Mouse (Mus musculus) lung, embryonic 14.5 days (tissue): Measurements from ENCODE around the gene Dbndd2. TPM values are rescaled to one million over a fixed set of nuclear protein-coding genes. Genes with fewer than 3 reads are reported as not detected.
A peak's percentile ranks its signal among the peaks of the same experiment; 100 is the strongest.

Source experiments
- ATAC-seq: fragments of 200-750 bp; cut with Nextera tagmentation; 2 replicates; pipeline ENCODE4 v1.8.0; 2017; ENCODE audit warnings: mild to moderate bottlenecking, moderate TSS enrichment, moderate library complexity; ENCODE audit not compliant: insufficient read depth
- DNase-seq: peaks from one replicate; pipeline ENCODE4 v3.0.0-alpha.2; 2015
- H3K27ac ChIP-seq: fragments of 300-500 bp; sonication (generic); 2 replicates; pipeline ENCODE4 v1.5.1; 2014; ENCODE audit warnings: low read depth, mild to moderate bottlenecking, moderate library complexity
- H3K27me3 ChIP-seq: fragments of 300-500 bp; sonication (generic); 2 replicates; pipeline ENCODE4 v1.6.1; 2014; ENCODE audit warnings: low read length, control low read depth; ENCODE audit not compliant: insufficient read depth
- H3K36me3 ChIP-seq: fragments of 300-500 bp; sonication (generic); 2 replicates; pipeline ENCODE4 v1.6.1; 2014; ENCODE audit warnings: control low read depth; ENCODE audit not compliant: insufficient read depth
- H3K4me1 ChIP-seq: fragments of 300-500 bp; sonication (generic); 2 replicates; pipeline ENCODE4 v1.6.1; 2014; ENCODE audit warnings: antibody characterized with exemption, control low read depth; ENCODE audit not compliant: insufficient read depth
- H3K4me2 ChIP-seq: fragments of 300-500 bp; sonication (generic); 2 replicates; pipeline ENCODE4 v1.6.1; 2014; ENCODE audit warnings: mild to moderate bottlenecking
- H3K4me3 ChIP-seq: fragments of 300-500 bp; sonication (generic); 2 replicates; pipeline ENCODE4 v1.5.1; 2014; ENCODE audit warnings: low read depth, low read length
- H3K9ac ChIP-seq: fragments of 300-500 bp; sonication (generic); 2 replicates; pipeline ENCODE4 v1.6.1; 2014
- H3K9me3 ChIP-seq: fragments of 300-500 bp; sonication (generic); 2 replicates; pipeline ENCODE4 v1.6.1; 2016; ENCODE audit warnings: low read depth, low read length, control low read depth
- CTCF ChIP-seq: IDR thresholded peaks from 2 replicates; pipeline ENCODE4 v1.5.1; 2016; ENCODE audit warnings: antibody characterized with exemption, low read depth
- WGBS: fragments of 180-500 bp; shearing (Covaris S2); extraction: QIAGEN DNeasy Blood & Tissue Kit; methylation state at CpG from one replicate; pipeline ENCODE4 v1.1.7; 2014; 5-methylcytosine and 5-hydroxymethylcytosine counted together
- polyA plus RNA-seq: library from polyadenylated mRNA; unstranded; fragments of >200 nt; fragmentation: Nextera tagmentation; extraction: Ambion mirVana; gene quantifications from 2 replicates; pipeline ENCODE4 v1.2.1, GENCODE M21; 2014

The Dbndd2 gene
- polyA plus RNA-seq, 1 experiment from 2014 or later, result 4.4 TPM

DNA sequence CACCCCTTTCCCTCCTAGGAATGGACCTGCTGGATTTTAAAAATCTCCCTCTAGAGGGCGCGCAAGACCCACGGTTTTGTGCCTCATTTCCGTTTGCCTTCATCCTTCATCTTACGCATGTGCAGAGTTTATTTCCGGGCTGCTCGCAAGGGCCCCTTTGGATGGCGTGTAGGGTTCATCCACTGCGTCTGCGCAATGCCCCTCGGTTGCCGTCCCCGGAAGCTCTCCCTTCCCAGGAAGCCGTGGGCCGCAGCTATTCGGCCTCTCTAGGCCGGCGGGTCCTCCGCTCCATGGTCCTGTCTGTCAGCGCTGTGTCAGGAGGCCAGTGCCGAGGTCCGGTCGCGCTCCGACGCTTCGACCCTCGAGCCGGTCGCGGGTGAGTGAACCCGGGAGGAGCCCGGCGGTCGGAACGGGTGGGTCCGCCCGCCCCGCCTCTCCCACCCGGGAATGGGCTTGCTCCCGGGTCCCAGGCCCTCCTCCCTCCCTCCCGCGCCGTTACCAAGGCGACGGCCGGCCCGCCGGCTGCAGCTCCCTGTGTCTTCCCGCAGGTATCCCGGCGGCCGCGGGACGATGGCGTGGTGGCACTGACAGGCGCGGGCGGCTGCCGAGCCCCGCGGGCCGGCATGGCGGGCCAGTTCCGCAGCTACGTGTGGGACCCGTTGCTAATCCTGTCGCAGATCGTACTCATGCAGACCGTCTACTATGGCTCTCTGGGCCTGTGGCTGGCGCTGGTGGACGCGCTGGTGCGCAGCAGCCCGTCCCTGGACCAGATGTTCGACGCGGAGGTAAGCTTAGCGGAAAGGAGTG, 25.0 kb upstream of the Dbndd2 start, which contains the start of gene Gm20458:
TSS of gene Gm20458 (plus strand) at position 223 of the 807 bp plus-strand sequence.
- H3K27ac ChIP-seq, result peak within 1 kb of the TSS; percentile 75
- peak; percentile 79 for TF ChIP-seq CTCF
- H3K36me3 ChIP-seq, result peaks cover 30% of the 10 kb centered on the region
- ATAC-seq (peak; percentile 98), DNase-seq (peak; percentile 99)
- no peaks in the 10 kb centered on the region for H3K9me3 ChIP-seq
- H3K4me2 ChIP-seq, result peak within 1 kb of the TSS; percentile 74
- H3K9ac ChIP-seq, result peak within 1 kb of the TSS; percentile 70
- no peaks in the 10 kb centered on the region for H3K27me3 ChIP-seq
- H3K4me3 ChIP-seq, result peak within 1 kb of the TSS; percentile 86
- no peaks in the 10 kb centered on the region for H3K4me1 ChIP-seq
- under 1% methylated on average over 75 of the region's 79 CpGs for WGBS

DNA sequence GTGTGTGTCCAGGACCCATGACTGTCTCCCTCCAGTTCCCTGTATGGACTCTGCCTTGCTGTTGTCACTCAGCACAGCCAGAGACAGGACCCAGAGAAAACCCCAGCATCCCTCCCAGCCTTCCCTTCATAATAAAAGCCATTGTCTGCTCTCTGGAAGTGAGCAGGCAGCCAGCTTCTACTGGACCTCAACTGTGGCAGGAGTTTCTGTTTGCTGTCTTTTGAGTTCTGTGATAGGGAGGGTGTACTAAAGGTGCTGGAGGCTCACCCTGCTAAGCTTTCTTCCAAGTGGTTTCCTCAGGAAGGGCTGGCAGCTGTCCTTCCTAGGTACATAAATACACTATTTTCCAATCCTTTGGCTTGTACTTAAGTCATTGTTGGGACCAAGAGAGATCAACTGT, 20.7 kb upstream of the Dbndd2 start:
- no peak overlapping the region for H3K4me3 ChIP-seq
- H3K9ac ChIP-seq, result no peak overlapping the region
- DNase-seq (no peak), ATAC-seq (no peak)
- H3K27ac ChIP-seq, result no peak overlapping the region
- H3K9me3 ChIP-seq, result no peaks in the 10 kb centered on the region
- peaks cover 41% of the 10 kb centered on the region for H3K36me3 ChIP-seq
- H3K4me2 ChIP-seq, result no peak overlapping the region
- H3K27me3 ChIP-seq, result no peaks in the 10 kb centered on the region
- TF ChIP-seq CTCF, result no peak
- H3K4me1 ChIP-seq, result no peaks in the 10 kb centered on the region

DNA sequence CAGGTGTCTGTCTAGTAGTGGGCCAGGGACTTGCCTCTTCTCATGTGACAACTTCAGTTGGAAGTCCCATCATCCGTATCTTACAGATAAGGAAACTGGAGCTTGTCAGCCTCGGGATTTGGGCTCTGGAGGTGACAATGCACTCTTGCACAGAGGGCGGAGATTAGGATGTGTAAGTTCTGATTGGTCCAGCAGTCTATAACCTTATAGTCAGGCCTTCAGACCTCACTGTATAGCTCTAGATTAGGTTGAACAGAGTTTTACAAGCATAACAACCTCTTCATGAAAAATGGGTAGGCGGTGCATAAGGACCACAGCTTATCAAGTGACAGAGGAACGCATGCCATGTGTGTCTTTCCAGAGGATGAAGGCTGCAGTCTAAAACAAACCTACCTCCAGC, 19.1 kb upstream of the Dbndd2 start:
- H3K4me3 ChIP-seq, result no peak overlapping the region
- H3K27ac ChIP-seq, result no peak overlapping the region
- no peaks in the 10 kb centered on the region for H3K9me3 ChIP-seq
- peaks cover 41% of the 10 kb centered on the region for H3K36me3 ChIP-seq
- WGBS, result 66% methylated on average over 5 of the region's 5 CpGs
- no peak overlapping the region for H3K4me2 ChIP-seq
- TF ChIP-seq CTCF, result no peak
- no peak overlapping the region for H3K9ac ChIP-seq
- no peak for DNase-seq
- no peaks in the 10 kb centered on the region for H3K4me1 ChIP-seq
- no peaks in the 10 kb centered on the region for H3K27me3 ChIP-seq
- no peak for ATAC-seq

DNA sequence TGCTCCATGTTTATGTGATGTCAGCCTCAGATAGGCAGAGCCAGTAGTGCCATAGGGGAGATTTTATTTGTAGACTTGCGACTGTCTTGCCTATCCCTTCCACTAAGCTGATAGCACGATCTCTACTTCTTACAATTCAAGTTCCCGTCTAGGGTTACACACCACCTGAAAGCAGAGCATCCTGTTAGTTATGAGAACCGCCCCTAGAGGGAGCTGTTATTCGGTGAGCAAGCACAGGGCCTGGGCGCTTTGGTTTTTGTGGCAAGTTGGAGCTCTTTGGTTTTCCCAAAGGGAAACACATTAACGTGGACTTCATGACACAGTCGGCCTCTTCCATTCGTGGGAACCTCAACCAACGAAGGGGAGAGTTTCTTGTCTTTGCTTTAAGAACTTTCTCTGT, 15.7 kb upstream of the Dbndd2 start:
- TF ChIP-seq CTCF, result peak; percentile 74
- H3K4me3 ChIP-seq, result no peak overlapping the region
- no peaks in the 10 kb centered on the region for H3K9me3 ChIP-seq
- DNase-seq, result peak; percentile 84
- WGBS, result 23% methylated on average over 10 of the region's 10 CpGs
- no peak overlapping the region for H3K9ac ChIP-seq
- peaks cover 22% of the 10 kb centered on the region for H3K36me3 ChIP-seq
- ATAC-seq, result peak; percentile 21; the same call in 1 of the 2 replicates
- no peak overlapping the region for H3K4me2 ChIP-seq
- H3K4me1 ChIP-seq, result no peaks in the 10 kb centered on the region
- H3K27me3 ChIP-seq, result no peaks in the 10 kb centered on the region
- H3K27ac ChIP-seq, result no peak overlapping the region

DNA sequence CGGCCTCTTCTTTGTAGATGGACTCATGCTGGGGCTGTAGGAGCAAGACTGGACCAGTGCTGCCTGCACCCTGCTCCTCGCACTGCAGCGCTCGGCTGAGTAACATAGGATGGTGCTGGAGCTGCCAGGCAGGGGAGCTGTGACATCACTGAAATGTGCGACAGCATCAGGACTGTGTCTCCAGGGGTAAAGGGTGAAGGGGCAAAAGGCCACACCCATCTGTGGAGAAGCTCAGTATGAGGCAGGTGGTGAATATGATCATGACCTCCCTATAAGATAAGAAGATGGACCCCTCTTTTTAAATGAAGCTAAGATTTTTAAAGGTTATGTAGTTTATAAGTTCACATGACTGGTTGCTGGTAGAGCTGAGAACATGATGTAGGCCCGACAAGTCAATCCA, 12.3 kb upstream of the Dbndd2 start, which contains the start of gene Trp53tg5:
TSS of gene Trp53tg5 (minus strand) at position 101 of the 400 bp plus-strand sequence.
- no peak for TF ChIP-seq CTCF
- H3K4me2 ChIP-seq, result no peak within 1 kb of the TSS
- no peak within 1 kb of the TSS for H3K9ac ChIP-seq
- 0 out of 2 replicates have a peak, but pooled peaks cover 4% of the 10 kb centered on the region for H3K36me3 ChIP-seq
- ATAC-seq, result no peak
- H3K9me3 ChIP-seq, result no peaks in the 10 kb centered on the region
- H3K27ac ChIP-seq, result no peak within 1 kb of the TSS
- no peaks in the 10 kb centered on the region for H3K4me1 ChIP-seq
- WGBS, result 81% methylated on average over 6 of the region's 6 CpGs
- no peak for DNase-seq
- no peaks in the 10 kb centered on the region for H3K27me3 ChIP-seq
- no peak within 1 kb of the TSS for H3K4me3 ChIP-seq

DNA sequence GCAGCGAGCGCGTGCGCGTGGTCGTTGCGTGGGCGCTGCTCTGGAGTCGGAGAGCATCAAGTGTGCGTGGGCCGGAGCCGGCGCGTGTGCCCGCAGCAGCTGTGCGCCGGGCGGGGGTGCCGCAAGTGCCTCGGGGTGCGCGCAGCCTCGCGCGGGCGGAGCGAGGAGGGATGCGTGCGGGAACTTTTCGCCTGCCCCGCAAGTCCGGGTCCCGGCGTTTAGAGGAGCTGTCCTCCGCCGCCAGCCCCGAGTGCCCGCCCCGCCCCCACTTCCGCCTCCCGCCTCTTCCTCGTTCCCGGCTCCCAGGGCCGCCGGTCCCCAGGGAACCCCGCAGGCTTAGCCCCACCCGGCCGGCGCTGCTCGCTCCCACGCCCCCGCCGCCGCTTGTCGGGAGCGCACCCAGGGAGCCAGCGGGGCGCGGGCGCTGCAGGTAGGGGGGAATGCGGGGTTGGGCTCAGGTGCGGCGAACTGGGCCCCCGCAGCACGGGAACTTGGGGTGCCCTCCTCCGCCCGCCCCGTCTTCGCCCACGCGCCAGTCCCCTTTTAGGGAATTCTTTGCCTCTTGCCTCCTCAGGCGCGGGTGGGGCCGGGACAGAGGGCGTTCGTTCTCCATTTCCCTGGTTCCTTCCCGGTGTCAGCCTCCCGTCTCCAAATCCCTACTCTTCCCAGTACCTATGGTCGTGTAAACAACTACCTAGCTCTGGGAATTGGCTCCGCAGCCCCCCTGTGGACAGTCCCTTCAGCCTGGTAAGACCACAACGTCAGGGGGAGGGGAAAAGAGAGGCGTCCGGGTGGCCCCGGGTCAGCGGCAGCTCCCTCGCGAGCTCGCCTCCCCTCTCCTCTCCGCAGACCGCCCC, 580 bp downstream of the Dbndd2 start:
- DNase-seq (peak; percentile 60), ATAC-seq (peak; percentile 71)
- Histone ChIP-seq H3K9me3 (no peaks in the 10 kb centered on the region), H3K27me3 (peaks cover 16% of the 10 kb centered on the region), H3K4me1 (no peaks in the 10 kb centered on the region), H3K27ac (no peak overlapping the region), H3K36me3 (peaks cover 3% of the 10 kb centered on the region; the same call in 1 of the 2 replicates), H3K4me2 (peak overlapping the region; percentile 99), H3K4me3 (peak overlapping the region; percentile 72), H3K9ac (peak overlapping the region; percentile 69)
- no peak; the same call in 1 of the 2 replicates for TF ChIP-seq CTCF
- under 1% methylated on average over 80 of the region's 90 CpGs for WGBS

DNA sequence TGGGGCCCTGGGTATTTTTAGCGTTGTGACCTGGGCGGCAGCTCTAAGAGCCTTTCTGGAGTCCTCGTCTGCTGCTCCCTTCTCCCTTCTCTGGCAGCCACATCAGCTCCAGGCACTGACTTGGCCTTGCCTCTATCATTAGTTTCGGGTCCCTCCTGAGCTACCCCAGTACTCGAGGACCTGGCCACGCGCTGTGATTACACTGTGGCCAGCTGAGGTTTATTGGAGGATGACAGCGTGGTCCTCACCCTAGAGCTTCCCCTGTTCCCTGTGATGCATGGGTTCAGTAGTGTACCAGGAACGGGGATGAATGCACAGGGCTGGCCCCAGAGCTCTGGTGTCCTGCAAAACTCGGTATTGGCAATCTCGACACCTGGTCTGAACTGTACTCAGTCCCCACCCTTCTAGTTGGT, 1.2 kb downstream of the Dbndd2 start:
- Histone ChIP-seq H3K36me3 (peaks cover 3% of the 10 kb centered on the region; the same call in 1 of the 2 replicates), H3K4me3 (peak overlapping the region; percentile 72), H3K27ac (no peak overlapping the region), H3K9me3 (no peaks in the 10 kb centered on the region), H3K4me1 (no peaks in the 10 kb centered on the region), H3K27me3 (peaks cover 16% of the 10 kb centered on the region), H3K4me2 (peak overlapping the region; percentile 99), H3K9ac (peak overlapping the region; percentile 69)
- WGBS, result 9% methylated on average over 11 of the region's 11 CpGs
- ATAC-seq, result peak; percentile 49
- no peak for DNase-seq
- no peak for TF ChIP-seq CTCF
